Mouse (Mus musculus): Measurements from ENCODE around the gene Slc46a2. TPM values are rescaled to one million over a fixed set of nuclear protein-coding genes. Genes with fewer than 3 reads are reported as not detected.
A peak's percentile ranks its signal among the peaks of the same experiment; 100 is the strongest.

Gene Slc46a2
- polyA plus RNA-seq, 1 experiment from 2014 or later: not detected

- no peak for ATAC-seq (ENCODE audit: insufficient number of reproducible peaks, insufficient read depth, low FRiP score, low TSS enrichment, low read depth)
- no peaks in the 10 kb centered on the region for H3K9me3 ChIP-seq
- no peaks in the 10 kb centered on the region for H3K27me3 ChIP-seq
- H3K9ac ChIP-seq (replicated peaks): no peak overlapping the region
- H3K4me3 ChIP-seq (replicated peaks): no peak overlapping the region
- WGBS: 51% methylated on average over 5 of the region's 5 CpGs
- H3K4me1 ChIP-seq (replicated peaks): 0 out of 2 replicates have a peak, but pooled peaks cover 8% of the 10 kb centered on the region
- H3K4me2 ChIP-seq: no peak overlapping the region
- no peak overlapping the region for H3K27ac ChIP-seq
- no peaks in the 10 kb centered on the region for H3K36me3 ChIP-seq
Measured at GRCm38 (mm10) chr4:59873830-59874229, 41.0 kb downstream of the Slc46a2 start.

- Histone ChIP-seq H3K9ac (replicated peaks) (no peak overlapping the region), H3K4me1 (replicated peaks) (0 out of 2 replicates have a peak, but pooled peaks cover 8% of the 10 kb centered on the region), H3K9me3 (no peaks in the 10 kb centered on the region), H3K27ac (no peak overlapping the region), H3K4me2 (no peak overlapping the region), H3K36me3 (no peaks in the 10 kb centered on the region), H3K27me3 (no peaks in the 10 kb centered on the region), H3K4me3 (replicated peaks) (no peak overlapping the region)
- ATAC-seq (ENCODE audit: insufficient number of reproducible peaks, insufficient read depth, low FRiP score, low TSS enrichment, low read depth): no peak
- WGBS: 78% methylated on average over 6 of the region's 6 CpGs
Measured at GRCm38 (mm10) chr4:59873240-59873639, 41.6 kb downstream of the Slc46a2 start.

DNA sequence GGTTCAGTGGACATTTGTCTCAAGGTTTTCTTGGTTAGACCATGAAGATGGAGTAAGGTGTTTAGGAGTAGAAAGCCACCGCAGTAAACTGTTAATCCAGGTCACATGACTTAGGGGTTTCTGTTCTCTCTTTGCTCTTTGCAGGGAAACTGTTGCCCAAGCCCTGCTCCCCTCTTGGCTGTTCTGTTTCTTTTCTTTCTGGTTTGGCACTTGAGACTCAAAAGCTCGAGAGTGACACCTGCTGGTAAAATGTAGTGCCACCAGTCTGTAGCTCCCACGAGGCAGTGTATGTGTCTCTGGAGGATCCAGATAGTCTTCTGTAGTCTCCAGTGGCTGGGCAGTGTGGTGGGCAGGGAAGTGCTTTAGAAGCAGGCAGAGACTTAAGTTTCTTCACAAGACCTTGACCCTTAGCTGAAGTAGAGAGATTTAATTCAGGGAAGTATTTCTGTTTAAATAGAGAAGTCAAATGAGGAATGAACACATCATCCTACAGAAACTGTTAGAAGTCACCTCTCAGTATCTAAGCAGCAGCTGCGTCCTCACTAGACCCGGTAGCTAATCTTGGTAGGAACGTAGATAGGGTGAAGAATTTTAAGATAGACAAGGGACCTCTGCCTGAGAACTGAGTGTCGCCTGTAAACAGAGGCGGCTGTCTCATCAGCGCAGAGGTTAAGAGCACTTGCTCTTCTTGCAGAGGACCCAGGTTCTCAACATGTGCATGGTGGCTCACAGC, 43.8 kb downstream of the Slc46a2 start:
- no peak for ATAC-seq (ENCODE audit: insufficient number of reproducible peaks, insufficient read depth, low FRiP score, low TSS enrichment, low read depth)
- H3K27me3 ChIP-seq: no peaks in the 10 kb centered on the region
- no peak overlapping the region for H3K27ac ChIP-seq
- H3K9ac ChIP-seq (replicated peaks): no peak overlapping the region
- no peak overlapping the region for H3K4me3 ChIP-seq (replicated peaks)
- H3K36me3 ChIP-seq: no peaks in the 10 kb centered on the region
- no peaks in the 10 kb centered on the region for H3K9me3 ChIP-seq
- H3K4me1 ChIP-seq (replicated peaks): 0 out of 2 replicates have a peak, but pooled peaks cover 8% of the 10 kb centered on the region
- 58% methylated on average over 9 of the region's 9 CpGs for WGBS
- no peak overlapping the region for H3K4me2 ChIP-seq

DNA sequence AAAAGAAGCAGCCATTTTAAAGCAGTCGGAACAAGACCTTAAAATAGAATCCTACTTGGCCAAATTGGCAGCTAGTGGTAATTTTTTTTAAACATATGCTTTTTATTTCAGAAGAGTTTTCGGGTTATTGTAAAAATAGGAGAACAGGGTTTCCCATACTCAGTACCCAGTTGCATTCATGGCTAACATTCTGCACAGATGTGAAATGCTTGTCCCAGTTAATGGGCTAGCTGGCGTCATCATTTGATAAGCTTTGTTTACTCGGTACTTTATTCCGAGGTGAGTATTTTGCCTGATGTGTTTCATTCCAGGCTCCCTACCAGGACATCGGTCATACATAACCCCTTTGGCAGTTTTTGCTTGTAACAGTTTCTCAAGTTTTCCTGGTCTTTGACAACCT, 44.4 kb downstream of the Slc46a2 start:
- Histone ChIP-seq H3K36me3 (no peaks in the 10 kb centered on the region), H3K4me1 (replicated peaks) (0 out of 2 replicates have a peak, but pooled peaks cover 8% of the 10 kb centered on the region), H3K9ac (replicated peaks) (no peak overlapping the region), H3K9me3 (no peaks in the 10 kb centered on the region), H3K4me3 (replicated peaks) (no peak overlapping the region), H3K27me3 (no peaks in the 10 kb centered on the region), H3K27ac (no peak overlapping the region), H3K4me2 (no peak overlapping the region)
- ATAC-seq (ENCODE audit: insufficient number of reproducible peaks, insufficient read depth, low FRiP score, low TSS enrichment, low read depth): no peak
- 78% methylated on average over 6 of the region's 6 CpGs for WGBS

DNA sequence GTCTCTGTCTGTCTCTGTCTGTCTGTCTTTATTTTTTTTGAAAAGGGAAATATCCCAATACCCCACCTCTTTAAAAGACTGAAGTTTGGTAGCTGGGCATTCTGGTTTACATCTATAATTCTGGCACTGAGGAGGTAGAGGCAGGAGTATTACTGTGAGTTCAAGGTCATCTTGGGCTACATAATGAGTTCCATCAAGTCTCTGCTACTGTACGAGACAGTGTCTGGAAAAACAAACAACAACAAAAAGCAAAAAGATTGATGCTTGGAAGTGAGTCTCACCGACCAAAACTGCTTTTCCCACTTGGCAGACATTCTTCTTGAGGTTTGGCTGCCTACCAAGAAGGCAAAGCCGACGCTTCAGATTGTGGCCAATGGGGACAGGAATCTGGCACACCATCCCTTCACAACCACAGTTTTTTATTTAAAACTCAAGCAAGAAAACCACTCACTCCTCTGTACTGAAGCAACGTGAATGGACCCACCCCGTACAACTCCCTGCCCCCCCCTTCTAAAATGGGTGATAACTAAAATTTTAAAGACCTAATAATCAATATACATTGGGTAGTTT, 45.3 kb downstream of the Slc46a2 start:
- WGBS: 77% methylated on average over 6 of the region's 6 CpGs
- no peak overlapping the region for H3K4me2 ChIP-seq
- no peaks in the 10 kb centered on the region for H3K9me3 ChIP-seq
- H3K27ac ChIP-seq: no peak overlapping the region
- 0 out of 2 replicates have a peak, but pooled peaks cover 8% of the 10 kb centered on the region for H3K4me1 ChIP-seq (replicated peaks)
- H3K27me3 ChIP-seq: no peaks in the 10 kb centered on the region
- no peak overlapping the region for H3K4me3 ChIP-seq (replicated peaks)
- H3K36me3 ChIP-seq: no peaks in the 10 kb centered on the region
- ATAC-seq (ENCODE audit: insufficient number of reproducible peaks, insufficient read depth, low FRiP score, low TSS enrichment, low read depth): no peak
- H3K9ac ChIP-seq (replicated peaks): no peak overlapping the region

GRCm38 (mm10) chr4:59868086-59868485, 46.8 kb downstream of the Slc46a2 start:
- 0 out of 2 replicates have a peak, but pooled peaks cover 8% of the 10 kb centered on the region for H3K4me1 ChIP-seq (replicated peaks)
- H3K36me3 ChIP-seq: no peaks in the 10 kb centered on the region
- no peaks in the 10 kb centered on the region for H3K27me3 ChIP-seq
- H3K9ac ChIP-seq (replicated peaks): no peak overlapping the region
- no peak overlapping the region for H3K4me2 ChIP-seq
- H3K27ac ChIP-seq: no peak overlapping the region
- WGBS: 89% methylated on average over 11 of the region's 11 CpGs
- H3K9me3 ChIP-seq: no peaks in the 10 kb centered on the region
- no peak overlapping the region for H3K4me3 ChIP-seq (replicated peaks)
- no peak for ATAC-seq (ENCODE audit: insufficient number of reproducible peaks, insufficient read depth, low FRiP score, low TSS enrichment, low read depth)

- 79% methylated on average over 6 of the region's 6 CpGs for WGBS
- Histone ChIP-seq H3K36me3 (no peaks in the 10 kb centered on the region), H3K4me2 (no peak overlapping the region), H3K27ac (no peak overlapping the region), H3K4me1 (replicated peaks) (peaks cover 22% of the 10 kb centered on the region), H3K9me3 (no peaks in the 10 kb centered on the region), H3K27me3 (no peaks in the 10 kb centered on the region), H3K9ac (replicated peaks) (no peak overlapping the region), H3K4me3 (replicated peaks) (no peak overlapping the region)
- no peak for ATAC-seq (ENCODE audit: insufficient number of reproducible peaks, insufficient read depth, low FRiP score, low TSS enrichment, low read depth)
Measured at GRCm38 (mm10) chr4:59863869-59864268, 51.0 kb downstream of the Slc46a2 start.

DNA sequence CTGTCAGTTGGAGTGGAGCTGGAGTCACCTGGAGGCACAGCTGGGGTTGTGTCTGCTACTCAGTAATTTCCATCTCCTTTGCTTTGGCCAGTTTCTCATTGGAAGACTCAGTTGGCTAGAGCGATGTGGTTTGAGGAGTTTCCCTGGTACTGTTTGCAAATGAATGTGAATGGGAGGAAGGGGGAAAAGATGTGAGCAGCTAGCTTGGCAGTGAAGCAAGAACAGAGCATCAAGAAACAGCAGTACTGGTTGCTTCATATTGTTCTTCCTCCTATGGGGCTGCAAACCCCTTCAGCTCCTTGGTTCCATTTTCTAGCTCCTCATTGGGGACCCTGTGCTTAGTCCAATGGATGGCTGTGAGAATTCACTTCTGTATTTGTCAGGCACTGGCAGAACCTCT, 52.5 kb downstream of the Slc46a2 start:
- WGBS: 80% methylated on average over 1 of the region's 1 CpGs
- no peaks in the 10 kb centered on the region for H3K9me3 ChIP-seq
- H3K27ac ChIP-seq: no peak overlapping the region
- ATAC-seq (ENCODE audit: insufficient number of reproducible peaks, insufficient read depth, low FRiP score, low TSS enrichment, low read depth): no peak
- H3K27me3 ChIP-seq: no peaks in the 10 kb centered on the region
- H3K4me1 ChIP-seq (replicated peaks): peaks cover 22% of the 10 kb centered on the region
- H3K9ac ChIP-seq (replicated peaks): no peak overlapping the region
- no peak overlapping the region for H3K4me3 ChIP-seq (replicated peaks)
- no peak overlapping the region for H3K4me2 ChIP-seq
- H3K36me3 ChIP-seq: peaks cover 4% of the 10 kb centered on the region; the same call in 1 of the 2 replicates

DNA sequence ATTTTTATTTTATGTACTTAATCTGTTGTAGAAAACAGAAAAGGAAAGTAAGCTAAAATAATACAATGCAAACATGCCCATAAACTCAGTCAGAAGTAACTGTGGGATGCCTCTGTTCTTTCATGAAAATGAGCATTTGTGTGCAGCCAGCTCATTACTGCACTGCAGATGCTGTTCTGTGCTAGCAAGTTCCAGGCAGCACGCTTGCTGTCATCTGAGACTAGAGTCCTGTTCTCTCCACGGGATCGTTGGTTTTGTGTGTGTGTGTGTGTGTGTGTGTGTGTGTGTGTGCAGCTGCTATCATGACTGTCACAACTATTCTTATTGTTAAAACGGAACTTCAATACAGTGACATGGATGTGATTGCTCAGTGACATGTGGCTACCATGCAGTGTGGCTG, 53.0 kb downstream of the Slc46a2 start:
- Histone ChIP-seq H3K4me2 (no peak overlapping the region), H3K4me3 (replicated peaks) (no peak overlapping the region), H3K4me1 (replicated peaks) (peaks cover 22% of the 10 kb centered on the region), H3K36me3 (peaks cover 6% of the 10 kb centered on the region; the same call in 1 of the 2 replicates), H3K9me3 (no peaks in the 10 kb centered on the region), H3K9ac (replicated peaks) (no peak overlapping the region), H3K27ac (no peak overlapping the region), H3K27me3 (no peaks in the 10 kb centered on the region)
- WGBS: 31% methylated on average over 4 of the region's 4 CpGs
- no peak for ATAC-seq (ENCODE audit: insufficient number of reproducible peaks, insufficient read depth, low FRiP score, low TSS enrichment, low read depth)

DNA sequence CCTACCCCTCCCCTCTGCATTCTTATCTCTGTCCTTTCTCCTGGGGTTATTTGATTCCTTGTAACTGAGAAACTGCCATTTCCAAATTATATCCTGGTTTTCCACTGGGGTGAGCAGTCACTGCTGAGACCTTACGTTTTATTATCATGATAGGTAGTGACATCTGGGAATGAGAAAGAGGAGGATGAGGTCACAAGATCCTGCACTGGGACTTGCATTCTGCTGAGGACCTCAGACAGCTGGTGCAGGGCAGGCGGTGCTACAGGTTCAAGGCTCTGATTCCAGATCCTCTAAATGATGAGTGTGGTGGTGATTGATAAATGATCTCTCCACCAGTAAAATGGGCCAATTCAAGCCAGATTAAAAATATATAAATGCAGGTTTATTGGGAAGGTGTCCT, 54.4 kb downstream of the Slc46a2 start:
- ATAC-seq (ENCODE audit: insufficient number of reproducible peaks, insufficient read depth, low FRiP score, low TSS enrichment, low read depth): no peak
- H3K27me3 ChIP-seq: no peaks in the 10 kb centered on the region
- H3K9ac ChIP-seq (replicated peaks): no peak overlapping the region
- H3K4me2 ChIP-seq: no peak overlapping the region
- H3K36me3 ChIP-seq: peaks cover 6% of the 10 kb centered on the region; the same call in 1 of the 2 replicates
- WGBS: 59% methylated on average over 2 of the region's 2 CpGs
- H3K4me1 ChIP-seq (replicated peaks): peaks cover 22% of the 10 kb centered on the region
- H3K27ac ChIP-seq: no peak overlapping the region
- no peak overlapping the region for H3K4me3 ChIP-seq (replicated peaks)
- no peaks in the 10 kb centered on the region for H3K9me3 ChIP-seq

- WGBS: 57% methylated on average over 16 of the region's 16 CpGs
- H3K9me3 ChIP-seq: no peaks in the 10 kb centered on the region
- H3K36me3 ChIP-seq: peaks cover 6% of the 10 kb centered on the region; the same call in 1 of the 2 replicates
- H3K4me1 ChIP-seq (replicated peaks): peaks cover 22% of the 10 kb centered on the region
- no peak overlapping the region for H3K9ac ChIP-seq (replicated peaks)
- H3K27ac ChIP-seq: 0 out of 2 replicates have a peak overlapping the region, but pooled peaks have one; percentile 17
- no peak overlapping the region for H3K4me2 ChIP-seq
- no peak for ATAC-seq (ENCODE audit: insufficient number of reproducible peaks, insufficient read depth, low FRiP score, low TSS enrichment, low read depth)
- no peaks in the 10 kb centered on the region for H3K27me3 ChIP-seq
- no peak overlapping the region for H3K4me3 ChIP-seq (replicated peaks)
Measured at GRCm38 (mm10) chr4:59859693-59860425, 55.0 kb downstream of the Slc46a2 start.

Data from limb, embryonic 12.5 days (tissue).